Comparison of ENCODE assay signal across 8 mouse cellular contexts in genomic region chr15:98602921-98603458, GRCm38 (mm10). TPM values are rescaled to one million over a fixed set of nuclear protein-coding genes. Genes with fewer than 3 reads are reported as not detected.
DNase-seq lines count a peak whose midpoint lies in the region; ATAC-seq and TF ChIP-seq lines count a peak whose summit lies in the region.

No protein-coding gene starts in this region.

- peaks cover 61% of the 10 kb centered on the region for H3K36me3 ChIP-seq in embryonic facial prominence, embryonic 12.5 days
- peaks cover 31% of the 10 kb centered on the region for H3K36me3 ChIP-seq in intestine, embryonic 15.5 days
- peaks cover 37% of the 10 kb centered on the region for H3K36me3 ChIP-seq in liver, postnatal 0 days (replicated peaks; ENCODE audit: insufficient read depth, low read length)
- peaks cover 13% of the 10 kb centered on the region for H3K36me3 ChIP-seq in midbrain, embryonic 11.5 days (ENCODE audit: control insufficient read depth, insufficient read depth, low read length)
- peaks cover 20% of the 10 kb centered on the region; the same call in 1 of the 2 replicates for H3K36me3 ChIP-seq in midbrain, embryonic 15.5 days (replicated peaks)

- no peak for TF ChIP-seq CTCF in layer of hippocampus, adult 2 months (conservative IDR thresholded peaks at IDR 0.05)
- no peak for TF ChIP-seq CTCF in liver, postnatal 0 days (IDR thresholded peaks at IDR 0.05; ENCODE audit: low read depth)

- H3K4me1 ChIP-seq in embryonic facial prominence, embryonic 12.5 days, result peaks cover 40% of the 10 kb centered on the region
- H3K4me1 ChIP-seq in intestine, embryonic 15.5 days (replicated peaks), result peaks cover 46% of the 10 kb centered on the region
- H3K4me1 ChIP-seq in liver, postnatal 0 days (ENCODE audit: insufficient read depth), result peaks cover 55% of the 10 kb centered on the region
- peaks cover 13% of the 10 kb centered on the region for H3K4me1 ChIP-seq in midbrain, embryonic 11.5 days (ENCODE audit: control insufficient read depth, insufficient read depth, low read length)
- H3K4me1 ChIP-seq in midbrain, embryonic 15.5 days, result peaks cover 33% of the 10 kb centered on the region

- no peak overlapping the region for H3K4me3 ChIP-seq in layer of hippocampus, adult 2 months
- H3K4me3 ChIP-seq in embryonic facial prominence, embryonic 12.5 days, result 0 out of 2 replicates have a peak overlapping the region, but pooled peaks have one; percentile 4
- H3K4me3 ChIP-seq in intestine, embryonic 15.5 days (replicated peaks), result peak overlapping the region; percentile 29
- H3K4me3 ChIP-seq in liver, postnatal 0 days (ENCODE audit: low read depth, low read length), result peak overlapping the region; percentile 57
- no peak overlapping the region for H3K4me3 ChIP-seq in midbrain, embryonic 11.5 days (ENCODE audit: low read depth, low read length)
- no peak overlapping the region for H3K4me3 ChIP-seq in midbrain, embryonic 15.5 days

- DNase-seq in layer of hippocampus, adult 2 months (ENCODE audit: low spot score in 2 of 2), result no peak
- no peak for DNase-seq in layer of hippocampus, adult 9-11 months
- peak; percentile 60 for DNase-seq in liver, postnatal 0 days
- DNase-seq in midbrain, embryonic 11.5 days (ENCODE audit: low spot score, missing footprints), result no peak
- DNase-seq in thymus, postnatal 10 days (ENCODE audit: low spot score in 2 of 2), result no peak

- no peak for ATAC-seq in embryonic facial prominence, embryonic 12.5 days (ENCODE audit: insufficient number of reproducible peaks, insufficient read depth, low FRiP score, low TSS enrichment)
- ATAC-seq in intestine, embryonic 15.5 days, result no peak
- 0 out of 2 replicates have a peak, but pooled peaks have one; percentile 16 for ATAC-seq in liver, postnatal 0 days
- no peak for ATAC-seq in midbrain, embryonic 11.5 days (ENCODE audit: low FRiP score)
- ATAC-seq in midbrain, embryonic 15.5 days (replicated peaks), result no peak

- peak overlapping the region; percentile 51 for H3K9ac ChIP-seq in embryonic facial prominence, embryonic 12.5 days
- peak overlapping the region; percentile 44; the same call in 1 of the 2 replicates for H3K9ac ChIP-seq in intestine, embryonic 15.5 days
- H3K9ac ChIP-seq in liver, postnatal 0 days (replicated peaks), result peak overlapping the region; percentile 76
- H3K9ac ChIP-seq in midbrain, embryonic 11.5 days (ENCODE audit: low read length), result no peak overlapping the region
- H3K9ac ChIP-seq in midbrain, embryonic 15.5 days, result no peak overlapping the region

- no peak for TF ChIP-seq EP300 in liver, postnatal 0 days (IDR thresholded peaks at IDR 0.05; ENCODE audit: low read depth)

- 57% methylated on average over 4 of the region's 4 CpGs for WGBS in embryonic facial prominence, embryonic 12.5 days
- WGBS in intestine, embryonic 15.5 days, result 32% methylated on average over 4 of the region's 4 CpGs
- 43% methylated on average over 4 of the region's 4 CpGs for WGBS in liver, postnatal 0 days (ENCODE audit: insufficient replicate concordance)
- WGBS in midbrain, embryonic 11.5 days, result 81% methylated on average over 4 of the region's 4 CpGs
- 72% methylated on average over 4 of the region's 4 CpGs for WGBS in midbrain, embryonic 15.5 days

- no peaks in the 10 kb centered on the region for H3K9me3 ChIP-seq in embryonic facial prominence, embryonic 12.5 days
- no peaks in the 10 kb centered on the region for H3K9me3 ChIP-seq in intestine, embryonic 15.5 days
- no peaks in the 10 kb centered on the region for H3K9me3 ChIP-seq in liver, postnatal 0 days (ENCODE audit: low read length)
- H3K9me3 ChIP-seq in midbrain, embryonic 11.5 days (ENCODE audit: control insufficient read depth, low read length), result no peaks in the 10 kb centered on the region
- no peaks in the 10 kb centered on the region for H3K9me3 ChIP-seq in midbrain, embryonic 15.5 days

- peak overlapping the region; percentile 11; the same call in 1 of the 2 replicates for H3K27ac ChIP-seq in layer of hippocampus, adult 2 months
- no peak overlapping the region; the same call in 1 of the 2 replicates for H3K27ac ChIP-seq in embryonic facial prominence, embryonic 12.5 days
- H3K27ac ChIP-seq in intestine, embryonic 15.5 days, result peak overlapping the region; percentile 45; the same call in 1 of the 2 replicates
- H3K27ac ChIP-seq in liver, postnatal 0 days (ENCODE audit: low read depth), result peak overlapping the region; percentile 82
- H3K27ac ChIP-seq in midbrain, embryonic 11.5 days (ENCODE audit: low read depth, low read length), result no peak overlapping the region
- no peak overlapping the region for H3K27ac ChIP-seq in midbrain, embryonic 15.5 days

- no peaks in the 10 kb centered on the region for H3K27me3 ChIP-seq in embryonic facial prominence, embryonic 12.5 days
- no peaks in the 10 kb centered on the region for H3K27me3 ChIP-seq in intestine, embryonic 15.5 days (replicated peaks)
- no peaks in the 10 kb centered on the region for H3K27me3 ChIP-seq in liver, postnatal 0 days (ENCODE audit: insufficient read depth, low read length)
- H3K27me3 ChIP-seq in midbrain, embryonic 11.5 days (ENCODE audit: control insufficient read depth, insufficient read depth, low read length), result no peaks in the 10 kb centered on the region
- no peaks in the 10 kb centered on the region for H3K27me3 ChIP-seq in midbrain, embryonic 15.5 days (replicated peaks)

- peak overlapping the region; percentile 40; the same call in 1 of the 2 replicates for H3K4me2 ChIP-seq in embryonic facial prominence, embryonic 12.5 days (replicated peaks)
- H3K4me2 ChIP-seq in intestine, embryonic 15.5 days (replicated peaks), result peak overlapping the region; percentile 62
- peak overlapping the region; percentile 81 for H3K4me2 ChIP-seq in liver, postnatal 0 days (ENCODE audit: low read depth, low read length)
- no peak overlapping the region for H3K4me2 ChIP-seq in midbrain, embryonic 11.5 days
- no peak overlapping the region; the same call in 1 of the 2 replicates for H3K4me2 ChIP-seq in midbrain, embryonic 15.5 days

RNA-seq across cellular contexts. Expression of gene Adcy6, which starts 6.9 kb away (rescaled TPM):
- total RNA-seq in layer of hippocampus, adult 2 months (2021), result 10 to 100 TPM; 49.6 to 52.4 TPM
- polyA plus RNA-seq in embryonic facial prominence, embryonic 12.5 days (2016; fragmentation: Nextera tagmentation; extraction: Ambion mirVana), result 18.7 and 22.2 TPM in 2 replicates
- polyA plus RNA-seq in intestine, embryonic 15.5 days (2015; fragmentation: Nextera tagmentation; extraction: Ambion mirVana), result 21.4 and 23.0 TPM in 2 replicates
- 5.3 and 7.7 TPM in 2 replicates for polyA plus RNA-seq in liver, postnatal 0 days (2015; fragmentation: Nextera tagmentation; extraction: Ambion mirVana)
- 9.3 and 10.6 TPM in 2 replicates for polyA plus RNA-seq in midbrain, embryonic 11.5 days (2014; fragmentation: Nextera tagmentation; extraction: Ambion mirVana)
- polyA plus RNA-seq in midbrain, embryonic 15.5 days (2015; fragmentation: Nextera tagmentation; extraction: Ambion mirVana), result 14.0 and 15.2 TPM in 2 replicates

RNA-seq across cellular contexts. Expression of gene Cacnb3, which starts 27.6 kb away (rescaled TPM):
- 100 to 1,000 TPM; 207 to 212 TPM for total RNA-seq in layer of hippocampus, adult 2 months (2021)
- polyA plus RNA-seq in embryonic facial prominence, embryonic 12.5 days (2016; fragmentation: Nextera tagmentation; extraction: Ambion mirVana), result 64.5 and 72.8 TPM in 2 replicates
- polyA plus RNA-seq in intestine, embryonic 15.5 days (2015; fragmentation: Nextera tagmentation; extraction: Ambion mirVana), result 24.9 and 26.7 TPM in 2 replicates
- 0.38 and 0.58 TPM in 2 replicates for polyA plus RNA-seq in liver, postnatal 0 days (2015; fragmentation: Nextera tagmentation; extraction: Ambion mirVana)
- 35.5 and 39.5 TPM in 2 replicates for polyA plus RNA-seq in midbrain, embryonic 11.5 days (2014; fragmentation: Nextera tagmentation; extraction: Ambion mirVana)
- polyA plus RNA-seq in midbrain, embryonic 15.5 days (2015; fragmentation: Nextera tagmentation; extraction: Ambion mirVana), result 199 and 201 TPM in 2 replicates

RNA-seq across cellular contexts. Expression of gene 4930415O20Rik, which starts 32.2 kb away (rescaled TPM):
- not detected for total RNA-seq in layer of hippocampus, adult 2 months (2021)
- not detected in 2 replicates for polyA plus RNA-seq in embryonic facial prominence, embryonic 12.5 days (2016; fragmentation: Nextera tagmentation; extraction: Ambion mirVana)
- polyA plus RNA-seq in intestine, embryonic 15.5 days (2015; fragmentation: Nextera tagmentation; extraction: Ambion mirVana), result 0.77 TPM in 1 of 2 replicates, not detected in the other
- polyA plus RNA-seq in liver, postnatal 0 days (2015; fragmentation: Nextera tagmentation; extraction: Ambion mirVana), result not detected in 2 replicates
- polyA plus RNA-seq in midbrain, embryonic 11.5 days (2014; fragmentation: Nextera tagmentation; extraction: Ambion mirVana), result 0.44 TPM in 1 of 2 replicates, not detected in the other
- 0.44 and 0.46 TPM in 2 replicates for polyA plus RNA-seq in midbrain, embryonic 15.5 days (2015; fragmentation: Nextera tagmentation; extraction: Ambion mirVana)

RNA-seq across cellular contexts. Expression of gene Ccnt1, which starts 32.3 kb away (rescaled TPM):
- total RNA-seq in layer of hippocampus, adult 2 months (2021), result 10 to 100 TPM; 43.8 to 48.3 TPM
- polyA plus RNA-seq in embryonic facial prominence, embryonic 12.5 days (2016; fragmentation: Nextera tagmentation; extraction: Ambion mirVana), result 58.0 and 58.9 TPM in 2 replicates
- polyA plus RNA-seq in intestine, embryonic 15.5 days (2015; fragmentation: Nextera tagmentation; extraction: Ambion mirVana), result 42.4 and 44.9 TPM in 2 replicates
- 14.9 and 17.0 TPM in 2 replicates for polyA plus RNA-seq in liver, postnatal 0 days (2015; fragmentation: Nextera tagmentation; extraction: Ambion mirVana)
- polyA plus RNA-seq in midbrain, embryonic 11.5 days (2014; fragmentation: Nextera tagmentation; extraction: Ambion mirVana), result 60.7 and 61.9 TPM in 2 replicates
- 71.7 and 72.6 TPM in 2 replicates for polyA plus RNA-seq in midbrain, embryonic 15.5 days (2015; fragmentation: Nextera tagmentation; extraction: Ambion mirVana)

RNA-seq across cellular contexts. Expression of gene Ddx23, which starts 59.7 kb away (rescaled TPM):
- total RNA-seq in layer of hippocampus, adult 2 months (2021), result 10 to 100 TPM; 79.7 to 87.4 TPM
- polyA plus RNA-seq in embryonic facial prominence, embryonic 12.5 days (2016; fragmentation: Nextera tagmentation; extraction: Ambion mirVana), result 28.8 and 29.8 TPM in 2 replicates
- polyA plus RNA-seq in intestine, embryonic 15.5 days (2015; fragmentation: Nextera tagmentation; extraction: Ambion mirVana), result 23.3 and 23.7 TPM in 2 replicates
- 4.7 and 9.2 TPM in 2 replicates for polyA plus RNA-seq in liver, postnatal 0 days (2015; fragmentation: Nextera tagmentation; extraction: Ambion mirVana)
- polyA plus RNA-seq in midbrain, embryonic 11.5 days (2014; fragmentation: Nextera tagmentation; extraction: Ambion mirVana), result 24.8 and 24.9 TPM in 2 replicates
- 22.0 and 26.4 TPM in 2 replicates for polyA plus RNA-seq in midbrain, embryonic 15.5 days (2015; fragmentation: Nextera tagmentation; extraction: Ambion mirVana)

Comparison
In these comparisons a context has a peak if more than half of its experiments do, and no peak if none do; other contexts are left out.
1. H3K27ac ChIP-seq: peak in layer of hippocampus, adult 2 months (single experiment), intestine, embryonic 15.5 days (single experiment) and liver, postnatal 0 days (single experiment); none in embryonic facial prominence, embryonic 12.5 days (single experiment), midbrain, embryonic 11.5 days (single experiment) and midbrain, embryonic 15.5 days (single experiment).
2. H3K4me3 ChIP-seq: peak in embryonic facial prominence, embryonic 12.5 days (single experiment), intestine, embryonic 15.5 days (single experiment) and liver, postnatal 0 days (single experiment); none in layer of hippocampus, adult 2 months (single experiment), midbrain, embryonic 11.5 days (single experiment) and midbrain, embryonic 15.5 days (single experiment).
3. H3K4me2 ChIP-seq: peak in embryonic facial prominence, embryonic 12.5 days (single experiment), intestine, embryonic 15.5 days (single experiment) and liver, postnatal 0 days (single experiment); none in midbrain, embryonic 11.5 days (single experiment) and midbrain, embryonic 15.5 days (single experiment).
4. H3K9ac ChIP-seq: peak in embryonic facial prominence, embryonic 12.5 days (single experiment), intestine, embryonic 15.5 days (single experiment) and liver, postnatal 0 days (single experiment); none in midbrain, embryonic 11.5 days (single experiment) and midbrain, embryonic 15.5 days (single experiment).
5. RNA of gene Cacnb3, which starts 27.6 kb away (polyA plus RNA-seq): 199 to 201 TPM in midbrain, embryonic 15.5 days, 64.5 to 72.8 TPM in embryonic facial prominence, embryonic 12.5 days, 35.5 to 39.5 TPM in midbrain, embryonic 11.5 days and 24.9 to 26.7 TPM in intestine, embryonic 15.5 days; 0.38 to 0.58 TPM in liver, postnatal 0 days; every median in the first group is over 10 times any median in the second.